Mouse (Mus musculus): ENCODE measurements around the gene Doc2a.

DNA sequence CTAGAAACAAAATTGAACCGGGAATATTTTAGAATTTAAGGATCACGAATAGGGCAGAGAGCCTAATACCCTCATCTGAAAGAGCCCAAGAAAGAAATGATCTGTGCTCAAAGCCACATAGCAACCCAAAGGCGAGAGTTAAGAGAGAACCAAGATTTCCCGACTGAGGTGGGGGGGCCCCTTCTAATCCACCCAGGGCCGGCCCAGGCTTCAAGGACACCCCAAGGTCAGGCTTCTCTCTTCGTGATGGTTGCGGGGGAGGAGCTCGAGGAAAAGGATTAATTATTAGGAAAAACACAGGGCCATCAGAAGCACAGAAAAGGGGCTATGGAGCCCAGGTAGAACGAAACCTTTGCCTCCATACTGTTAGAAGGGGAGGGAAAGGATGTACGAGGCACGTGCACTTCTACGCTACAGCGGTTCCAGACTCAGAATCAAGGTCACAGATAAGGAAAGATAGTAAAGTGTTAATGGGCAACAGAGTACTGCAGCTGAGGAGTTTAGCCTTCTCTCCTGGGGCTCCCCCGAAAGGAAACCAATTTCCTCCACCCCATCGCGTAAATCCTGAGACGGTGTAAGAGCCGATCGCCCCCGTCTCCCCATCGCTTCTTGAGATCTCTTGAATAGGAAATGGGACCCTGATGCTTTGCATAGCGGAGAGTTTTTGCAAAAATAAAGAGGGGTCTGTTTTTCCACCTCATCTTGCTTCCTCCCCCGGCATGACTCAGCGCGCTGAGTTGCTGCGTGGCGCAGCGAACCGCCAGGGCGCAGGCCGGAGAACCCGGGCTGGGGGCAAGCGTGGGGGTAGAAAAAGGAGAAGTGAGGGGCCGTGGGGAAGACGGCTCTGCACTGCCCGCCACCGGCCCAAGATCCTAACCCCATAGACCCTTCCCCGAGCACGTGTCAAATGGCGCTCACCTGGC lies 48.8 kb upstream of the Doc2a start:
- TF ChIP-seq CTCF (IDR thresholded peaks at IDR 0.05; ENCODE audit: borderline replicate concordance, insufficient read depth, low read length) (no peak), POLR2A (IDR thresholded peaks at IDR 0.05; ENCODE audit: low read depth, low read length) (peak; percentile 31; the same call in 1 of the 2 replicates)
